Mouse (Mus musculus) liver, adult 2 months (tissue): ENCODE measurements at regions not wholly inside any gene's neighbourhood (a gene's known extent, or its start where the extent isn't known, plus 50 kb on each side); places are given as distances from the start of the nearest gene placed in this dataset.

Experiments
- CTCF ChIP-seq: fragments of 200-500 bp; IDR thresholded peaks from 2 replicates; pipeline ENCODE4 v1.5.1; 2011; ENCODE audit warnings: low read depth, low read length, control low read depth
- POLR2A ChIP-seq: fragments of 200-500 bp; IDR thresholded peaks from 2 replicates; pipeline ENCODE4 v1.6.1; 2011; ENCODE audit warnings: low read length, control low read depth; ENCODE audit not compliant: insufficient read depth; ENCODE audit errors: extremely low read depth

- no peak for TF ChIP-seq POLR2A
- no peak for TF ChIP-seq CTCF
Measured at GRCm38 (mm10) chr16:93180213-93180612, 354.3 kb upstream of the Runx1 start.
